Mouse (Mus musculus) heart, embryonic 10.5 days (tissue): Measurements from ENCODE around the gene Gkn3. TPM values are rescaled to one million over a fixed set of nuclear protein-coding genes. Genes with fewer than 3 reads are reported as not detected.

Experiments used
- DNase-seq: peaks from one replicate; pipeline ENCODE4 v3.0.0-alpha.2; 2017; ENCODE audit warnings: low spot score
- H3K27ac ChIP-seq: fragments of 300-500 bp; sonication (generic); 2 replicates; pipeline ENCODE4 v1.5.1; 2016; ENCODE audit warnings: mild to moderate bottlenecking
- H3K27me3 ChIP-seq: fragments of 300-500 bp; sonication (generic); 2 replicates; pipeline ENCODE4 v1.6.1; 2016; ENCODE audit warnings: mild to moderate bottlenecking; ENCODE audit not compliant: poor library complexity, insufficient read depth, severe bottlenecking
- H3K36me3 ChIP-seq: fragments of 300-500 bp; sonication (generic); 2 replicates; pipeline ENCODE4 v1.6.1; 2016; ENCODE audit warnings: mild to moderate bottlenecking, moderate library complexity
- H3K4me1 ChIP-seq: fragments of 300-500 bp; sonication (generic); 2 replicates; pipeline ENCODE4 v1.6.1; 2016; ENCODE audit warnings: mild to moderate bottlenecking
- H3K4me3 ChIP-seq: fragments of 300-500 bp; sonication (generic); 2 replicates; pipeline ENCODE4 v1.5.1; 2016; ENCODE audit warnings: mild to moderate bottlenecking, moderate library complexity
- H3K9me3 ChIP-seq: fragments of 300-500 bp; sonication (generic); 2 replicates; pipeline ENCODE4 v1.6.1; 2016; ENCODE audit warnings: mild to moderate bottlenecking, moderate library complexity
- WGBS: fragments of 180-500 bp; shearing (Covaris S2); methylation state at CpG from one replicate; pipeline ENCODE4 v1.1.7; 2016; 5-methylcytosine and 5-hydroxymethylcytosine counted together
- polyA plus RNA-seq: library from polyadenylated mRNA; unstranded; fragments of >200 nt; fragmentation: Nextera tagmentation; extraction: Ambion mirVana; gene quantifications from 2 replicates; pipeline ENCODE4 v1.2.1, GENCODE M21; 2016

The Gkn3 gene
- polyA plus RNA-seq, 1 experiment from 2014 or later, result 0.58 TPM

DNA sequence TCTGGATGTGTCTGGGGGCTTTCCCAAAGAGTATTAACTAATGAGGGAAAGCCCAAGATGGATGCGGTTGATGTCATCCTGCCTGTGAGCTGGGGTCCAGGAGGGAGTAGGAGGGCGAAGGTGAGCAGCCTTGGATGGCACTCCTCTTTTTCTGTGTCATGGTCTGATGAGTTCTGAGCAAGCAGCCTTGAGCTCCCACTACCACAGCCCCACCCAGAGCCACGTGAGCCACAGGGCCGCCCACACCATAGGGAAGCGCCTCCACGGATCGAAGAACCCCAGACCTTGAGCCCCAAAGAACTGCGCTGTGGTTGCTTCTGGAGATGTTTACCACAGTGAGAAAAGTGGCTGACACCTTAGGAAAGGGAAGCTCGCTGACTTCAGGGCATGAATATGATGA lies 6.0 kb upstream of the Gkn3 start:
- 72% methylated on average over 9 of the region's 9 CpGs for WGBS
- H3K36me3 ChIP-seq, result no peaks in the 10 kb centered on the region

GRCm38 (mm10) chr6:87393466-87394205 lies 4.9 kb upstream of the Gkn3 start:
- Histone ChIP-seq H3K9me3 (no peaks in the 10 kb centered on the region), H3K4me3 (no peak overlapping the region), H3K36me3 (no peaks in the 10 kb centered on the region), H3K27ac (no peak overlapping the region; the same call in 1 of the 2 replicates), H3K27me3 (peaks cover 57% of the 10 kb centered on the region), H3K4me1 (peaks cover 21% of the 10 kb centered on the region)
- DNase-seq, result no peak
- WGBS, result 65% methylated on average over 8 of the region's 8 CpGs

More for the DNA sequence above, 6.0 kb upstream of the Gkn3 start:
- H3K9me3 ChIP-seq, result no peaks in the 10 kb centered on the region
- H3K27me3 ChIP-seq, result peaks cover 57% of the 10 kb centered on the region
- H3K4me3 ChIP-seq, result no peak overlapping the region
- H3K27ac ChIP-seq, result no peak overlapping the region
- peaks cover 20% of the 10 kb centered on the region for H3K4me1 ChIP-seq
- no peak for DNase-seq

DNA sequence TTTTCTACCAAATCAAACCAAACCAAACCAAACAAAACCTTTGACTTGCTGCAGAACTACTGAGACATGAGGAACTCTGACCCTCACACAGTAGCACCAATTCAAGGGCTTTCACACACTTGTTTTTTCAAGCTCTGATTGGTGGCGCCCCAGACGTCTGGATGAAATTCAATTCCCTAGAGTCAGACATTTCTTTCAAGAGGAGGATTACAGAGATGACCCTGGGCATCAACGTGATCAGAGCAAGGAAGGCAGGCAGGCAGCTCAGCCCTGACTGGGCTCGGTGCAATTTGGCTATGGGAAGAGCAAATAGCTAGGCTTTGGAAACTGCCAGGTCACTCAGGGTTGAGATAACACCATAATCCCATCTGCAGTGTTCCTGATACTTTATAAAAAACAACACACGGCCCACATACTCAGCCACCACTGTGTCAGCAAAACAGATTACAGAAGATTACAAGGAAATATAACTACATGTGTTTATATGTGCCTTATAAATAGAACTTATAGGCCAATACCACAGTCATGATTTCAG lies 787 bp upstream of the Gkn3 start:
- Histone ChIP-seq H3K4me1 (peaks cover 22% of the 10 kb centered on the region), H3K9me3 (no peaks in the 10 kb centered on the region), H3K27me3 (peaks cover 67% of the 10 kb centered on the region), H3K27ac (no peak overlapping the region), H3K36me3 (no peaks in the 10 kb centered on the region), H3K4me3 (no peak overlapping the region)
- 27% methylated on average over 5 of the region's 5 CpGs for WGBS
- DNase-seq, result no peak

- H3K27me3 ChIP-seq, result peaks cover 79% of the 10 kb centered on the region
- DNase-seq, result no peak
- WGBS, result 77% methylated on average over 10 of the region's 10 CpGs
- no peaks in the 10 kb centered on the region for H3K9me3 ChIP-seq
- H3K4me3 ChIP-seq, result no peak overlapping the region
- peaks cover 22% of the 10 kb centered on the region for H3K4me1 ChIP-seq
- no peak overlapping the region for H3K27ac ChIP-seq
- no peaks in the 10 kb centered on the region for H3K36me3 ChIP-seq
These were observed 2.1 kb downstream of the Gkn3 start for GRCm38 (mm10) chr6:87386681-87387080.

- Histone ChIP-seq H3K27me3 (peaks cover 80% of the 10 kb centered on the region), H3K4me3 (no peak overlapping the region), H3K4me1 (peaks cover 22% of the 10 kb centered on the region), H3K27ac (no peak overlapping the region), H3K9me3 (no peaks in the 10 kb centered on the region), H3K36me3 (no peaks in the 10 kb centered on the region)
- 5% methylated on average over 7 of the region's 7 CpGs for WGBS
- no peak for DNase-seq
These were observed 2.5 kb downstream of the Gkn3 start for GRCm38 (mm10) chr6:87386203-87386602.

GRCm38 (mm10) chr6:87384761-87385160 lies 4.0 kb downstream of the Gkn3 start:
- WGBS, result 36% methylated on average over 5 of the region's 6 CpGs
- no peak overlapping the region for H3K4me3 ChIP-seq

DNA sequence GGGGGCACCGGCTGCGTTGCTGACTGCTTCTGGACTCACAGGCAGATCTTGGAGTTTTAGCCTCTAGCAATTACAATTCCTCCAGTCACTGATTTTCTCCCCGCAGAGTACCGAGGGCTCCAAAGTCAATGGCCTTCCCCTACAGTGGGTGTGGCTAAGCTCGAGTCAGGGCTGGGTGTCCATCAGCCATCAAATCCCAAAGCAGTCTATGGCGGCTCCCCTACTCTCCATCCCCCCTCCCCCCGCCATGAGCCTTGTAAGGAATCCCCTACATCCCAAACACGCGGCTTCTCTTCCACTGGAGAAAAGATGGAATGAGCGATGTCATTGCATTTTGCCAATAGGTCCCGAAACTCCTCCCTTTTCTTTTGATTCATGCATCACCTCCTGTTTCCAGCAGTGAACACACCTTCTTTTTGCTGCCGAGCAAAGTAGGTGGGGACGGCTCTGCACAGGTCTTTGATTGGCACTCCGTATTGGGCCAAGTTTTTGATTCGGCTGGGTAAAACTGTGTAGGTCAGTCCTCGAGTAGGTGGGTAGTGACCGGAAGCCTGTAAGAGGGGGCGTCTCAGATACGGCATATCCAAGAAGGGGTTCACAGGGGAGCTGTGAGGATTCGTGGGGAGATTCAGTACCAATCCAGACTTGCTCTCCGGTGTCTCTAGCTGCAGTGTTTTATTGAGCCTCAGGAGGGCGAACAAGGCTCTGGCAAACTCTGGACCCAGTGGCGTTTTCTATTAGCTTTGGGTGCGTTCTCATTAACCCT lies 4.6 kb downstream of the Gkn3 start:
- H3K4me3 ChIP-seq, result peak overlapping the region; percentile 50
- H3K4me1 ChIP-seq, result peaks cover 16% of the 10 kb centered on the region
- H3K36me3 ChIP-seq, result no peaks in the 10 kb centered on the region
- no peaks in the 10 kb centered on the region for H3K9me3 ChIP-seq
- WGBS, result 11% methylated on average over 24 of the region's 24 CpGs
- H3K27ac ChIP-seq, result no peak overlapping the region
- peaks cover 79% of the 10 kb centered on the region for H3K27me3 ChIP-seq
- no peak for DNase-seq

More at GRCm38 (mm10) chr6:87384761-87385160, 4.0 kb downstream of the Gkn3 start:
- Histone ChIP-seq H3K4me1 (peaks cover 22% of the 10 kb centered on the region), H3K36me3 (no peaks in the 10 kb centered on the region), H3K9me3 (no peaks in the 10 kb centered on the region), H3K27ac (no peak overlapping the region), H3K27me3 (peaks cover 79% of the 10 kb centered on the region)
- DNase-seq, result no peak

GRCm38 (mm10) chr6:87373057-87373456 lies 15.7 kb downstream of the Gkn3 start, which contains the start of gene Gkn2:
Gene Gkn2, plus strand, starts transcription at chr6:87373357.
- 75% methylated on average over 9 of the region's 9 CpGs for WGBS
- Histone ChIP-seq H3K27me3 (peaks cover 21% of the 10 kb centered on the region), H3K9me3 (no peaks in the 10 kb centered on the region), H3K36me3 (no peaks in the 10 kb centered on the region), H3K4me1 (no peaks in the 10 kb centered on the region), H3K27ac (no peak within 1 kb of the TSS), H3K4me3 (no peak within 1 kb of the TSS)
- no peak for DNase-seq

- no peak for DNase-seq
- H3K9me3 ChIP-seq, result no peaks in the 10 kb centered on the region
- WGBS, result 79% methylated on average over 5 of the region's 5 CpGs
- no peak overlapping the region for H3K4me3 ChIP-seq
- H3K4me1 ChIP-seq, result no peaks in the 10 kb centered on the region
- no peak overlapping the region for H3K27ac ChIP-seq
- peaks cover under 1% of the 10 kb centered on the region for H3K27me3 ChIP-seq
- no peaks in the 10 kb centered on the region for H3K36me3 ChIP-seq
These were observed 19.5 kb downstream of the Gkn3 start for GRCm38 (mm10) chr6:87369223-87369622.

DNA sequence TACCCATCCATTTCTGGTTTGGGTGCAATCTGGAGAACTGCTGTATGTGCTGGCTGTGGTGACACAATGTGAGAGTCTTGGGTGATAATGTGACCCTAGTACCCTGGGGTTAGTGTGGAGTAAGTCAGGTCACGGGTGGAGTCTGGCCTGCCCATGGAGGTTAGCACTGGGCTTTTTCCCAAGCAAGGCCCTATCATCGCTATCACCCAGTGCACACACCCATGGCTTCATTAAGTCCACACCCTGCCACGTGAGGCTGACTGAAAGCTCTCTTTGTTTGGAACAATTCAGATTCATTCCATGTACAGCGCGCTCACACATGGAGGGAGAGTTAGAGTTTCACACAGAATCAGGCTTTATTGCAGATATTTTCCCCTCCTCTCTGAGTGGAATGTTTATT lies 34.3 kb downstream of the Gkn3 start:
- 73% methylated on average over 5 of the region's 5 CpGs for WGBS
- no peak for DNase-seq
- no peaks in the 10 kb centered on the region for H3K4me1 ChIP-seq
- H3K9me3 ChIP-seq, result no peaks in the 10 kb centered on the region
- H3K36me3 ChIP-seq, result no peaks in the 10 kb centered on the region
- no peak overlapping the region for H3K27ac ChIP-seq
- H3K4me3 ChIP-seq, result no peak overlapping the region
- H3K27me3 ChIP-seq, result peaks cover 8% of the 10 kb centered on the region; the same call in 1 of the 2 replicates

GRCm38 (mm10) chr6:87350829-87351228 lies 37.9 kb downstream of the Gkn3 start, which contains the start of gene Gkn1:
Gene Gkn1, minus strand, starts transcription at chr6:87350942.
- no peak within 1 kb of the TSS for H3K27ac ChIP-seq
- 82% methylated on average over 8 of the region's 8 CpGs for WGBS
- H3K9me3 ChIP-seq, result no peaks in the 10 kb centered on the region
- H3K4me3 ChIP-seq, result no peak within 1 kb of the TSS
- no peak for DNase-seq
- H3K36me3 ChIP-seq, result no peaks in the 10 kb centered on the region
- H3K4me1 ChIP-seq, result no peaks in the 10 kb centered on the region
- peaks cover 17% of the 10 kb centered on the region for H3K27me3 ChIP-seq

GRCm38 (mm10) chr6:87335935-87336295 lies 52.8 kb downstream of the Gkn3 start:
- no peaks in the 10 kb centered on the region for H3K36me3 ChIP-seq
- no peak for DNase-seq
- no peak overlapping the region for H3K4me3 ChIP-seq
- no peaks in the 10 kb centered on the region for H3K9me3 ChIP-seq
- peaks cover 21% of the 10 kb centered on the region; the same call in 1 of the 2 replicates for H3K4me1 ChIP-seq
- peaks cover 22% of the 10 kb centered on the region; the same call in 1 of the 2 replicates for H3K27me3 ChIP-seq
- no peak overlapping the region for H3K27ac ChIP-seq
- 32% methylated on average over 6 of the region's 6 CpGs for WGBS
